Mouse (Mus musculus): ENCODE data around the gene Uckl1.

Gene Uckl1

DNA sequence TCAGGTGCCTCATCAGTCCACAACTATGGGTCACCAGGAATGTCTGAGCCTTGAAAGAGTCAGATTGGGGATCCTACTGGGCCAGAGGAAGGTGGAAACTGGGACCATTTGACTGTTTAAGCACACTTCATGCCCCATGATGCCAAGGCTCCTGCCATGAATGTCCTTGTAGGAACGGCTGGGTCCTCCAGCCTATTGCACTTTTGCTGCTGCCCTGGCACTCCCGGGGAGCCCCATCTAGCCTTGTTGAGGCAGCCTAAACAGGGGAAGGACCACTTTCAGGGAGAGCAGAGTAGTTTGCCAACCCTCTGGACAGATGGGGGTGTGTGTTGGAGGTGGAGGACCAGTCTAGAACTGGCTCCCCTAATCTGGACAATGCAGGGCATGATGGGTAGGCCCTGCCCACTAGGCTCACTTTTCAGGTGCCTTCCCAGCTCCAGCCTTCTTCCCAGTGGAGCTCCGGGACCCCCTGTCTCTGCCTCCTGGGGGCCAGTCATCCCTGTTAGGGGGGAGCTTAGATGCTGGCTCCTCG lies at the start of gene Uckl1:
Uckl1 (minus strand) TSS at position 482 of the 532 bp plus-strand sequence.
- DNase-seq = no peak

DNA sequence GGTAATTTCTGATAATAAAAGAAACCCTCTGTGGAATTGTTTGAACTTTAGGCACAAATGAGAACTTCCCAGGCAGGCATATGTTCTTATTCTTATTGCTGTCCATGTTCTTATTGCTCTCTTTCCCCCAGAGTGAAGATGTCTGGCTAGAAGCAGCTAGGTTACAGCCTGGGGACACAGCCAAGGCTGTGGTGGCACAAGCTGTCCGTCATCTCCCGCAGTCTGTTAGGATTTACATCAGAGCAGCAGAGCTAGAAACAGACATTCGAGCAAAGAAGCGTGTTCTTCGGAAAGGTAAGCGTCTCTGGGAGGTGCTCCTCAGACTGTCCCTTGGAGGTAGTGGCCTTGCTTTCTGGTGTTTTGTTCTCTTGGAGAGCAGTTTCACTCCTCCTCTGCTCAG lies 47.9 kb upstream of the Uckl1 start:
- no peak for DNase-seq

DNA sequence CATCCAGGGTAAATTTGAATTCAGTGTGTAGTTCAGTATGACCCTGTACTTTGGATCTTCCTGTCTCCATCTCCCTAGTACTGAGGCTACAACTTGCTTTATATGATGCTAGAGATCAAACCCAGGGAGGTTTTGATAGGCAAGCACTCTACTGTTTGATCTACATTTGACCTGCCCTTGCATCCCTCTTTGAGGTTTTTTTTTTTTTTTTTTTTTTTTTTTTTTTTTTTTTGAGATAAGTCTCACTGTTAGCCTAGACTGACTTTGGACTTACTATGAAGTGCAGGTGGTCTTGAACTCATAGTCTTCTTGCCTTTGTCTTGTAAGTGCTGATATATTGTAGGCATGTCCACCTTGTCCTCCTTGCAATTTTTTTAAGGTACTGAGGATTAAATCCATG lies 43.8 kb upstream of the Uckl1 start:
- DNase-seq = no peak

DNA sequence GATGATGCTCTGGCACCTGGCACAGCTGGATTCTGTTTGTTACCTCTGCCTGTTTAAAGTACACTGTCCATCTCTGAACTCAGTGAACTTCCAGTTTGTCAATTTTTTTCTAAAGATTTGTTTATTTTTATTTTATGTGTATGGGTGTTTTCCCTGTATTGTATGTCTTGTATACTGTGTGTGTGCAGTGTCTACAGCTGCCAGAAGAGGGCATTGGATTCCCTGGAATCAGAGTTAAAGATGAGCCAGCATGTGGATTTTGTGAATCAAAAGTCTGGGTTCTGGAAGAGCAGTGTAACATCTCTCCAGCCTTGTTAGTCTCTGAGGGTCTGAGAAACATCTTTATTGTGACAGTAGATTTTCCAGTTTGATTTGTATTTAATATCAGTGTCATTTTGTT lies 38.7 kb upstream of the Uckl1 start:
- DNase-seq = peak; percentile 30

DNA sequence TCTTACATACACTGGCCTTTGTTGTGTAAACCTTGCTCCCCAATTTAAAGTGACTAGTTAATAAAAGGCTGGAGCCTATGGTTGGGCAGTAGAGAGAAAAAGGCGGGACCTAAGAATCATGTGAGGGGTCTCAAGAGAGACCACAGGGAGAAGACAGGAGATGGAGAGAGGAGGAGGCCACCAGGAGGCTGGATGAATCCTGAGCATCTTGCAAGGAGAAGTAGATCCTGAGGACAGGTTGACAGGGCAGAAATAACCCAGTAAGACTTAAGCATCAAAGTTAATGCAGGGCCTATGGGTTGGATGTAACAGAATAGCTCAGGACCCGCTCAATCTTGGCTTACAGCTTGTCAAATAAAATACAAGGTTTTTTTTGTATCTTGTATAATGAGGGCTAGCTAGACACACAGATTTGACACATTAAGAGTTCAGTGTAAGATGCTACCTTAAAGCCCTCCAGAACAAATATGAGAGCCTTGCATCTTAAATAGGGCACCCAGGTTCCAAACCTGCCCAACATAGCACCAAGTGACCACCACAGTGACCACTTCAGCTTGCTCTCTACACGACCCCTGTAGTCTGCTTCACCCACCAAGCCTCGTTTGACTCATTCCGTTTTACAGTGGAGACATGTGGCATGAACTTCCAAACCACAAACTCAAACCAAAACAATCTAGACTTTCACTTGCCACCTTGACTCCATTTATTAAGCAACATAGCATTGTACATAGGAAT lies 34.2 kb upstream of the Uckl1 start:
- no peak for DNase-seq

DNA sequence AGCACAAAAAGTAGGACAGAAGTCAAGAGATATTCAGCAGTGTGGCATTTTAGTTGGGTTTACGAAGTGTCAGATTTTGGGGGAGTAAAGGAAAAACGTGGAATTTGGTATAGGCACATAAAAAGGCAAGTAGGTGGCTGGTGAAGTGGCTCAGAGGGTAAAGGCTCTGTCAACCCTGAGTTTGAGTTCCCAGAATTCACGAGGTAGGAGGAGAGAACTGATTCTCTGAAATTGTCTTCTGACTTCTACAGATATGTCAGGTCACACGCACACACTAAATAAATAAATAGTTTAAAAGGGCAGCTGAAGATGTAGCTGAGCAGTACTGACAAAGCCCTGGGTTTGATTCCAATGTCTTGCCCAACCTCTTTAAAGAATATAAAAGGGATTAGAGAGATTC lies 17.7 kb upstream of the Uckl1 start:
- no peak for DNase-seq

DNA sequence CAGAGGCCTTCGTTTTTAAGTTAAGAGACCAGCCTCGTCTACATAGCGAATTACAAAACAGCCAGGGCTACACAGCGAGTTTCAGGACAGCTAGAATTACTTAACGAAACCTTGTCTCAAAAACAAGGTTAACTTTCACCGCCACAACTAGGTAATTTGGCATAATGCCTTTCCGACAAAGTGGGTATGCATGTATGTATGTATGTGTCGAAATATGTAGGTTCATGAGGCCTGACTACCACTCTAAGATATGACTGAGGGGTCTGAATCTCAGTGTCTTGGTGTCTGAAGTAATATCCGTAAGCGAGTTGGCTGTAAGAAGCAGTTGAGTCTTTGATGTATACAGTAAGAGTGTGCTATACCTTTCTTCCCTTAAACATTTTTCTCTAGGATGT lies 17.1 kb upstream of the Uckl1 start:
- no peak for DNase-seq

DNA sequence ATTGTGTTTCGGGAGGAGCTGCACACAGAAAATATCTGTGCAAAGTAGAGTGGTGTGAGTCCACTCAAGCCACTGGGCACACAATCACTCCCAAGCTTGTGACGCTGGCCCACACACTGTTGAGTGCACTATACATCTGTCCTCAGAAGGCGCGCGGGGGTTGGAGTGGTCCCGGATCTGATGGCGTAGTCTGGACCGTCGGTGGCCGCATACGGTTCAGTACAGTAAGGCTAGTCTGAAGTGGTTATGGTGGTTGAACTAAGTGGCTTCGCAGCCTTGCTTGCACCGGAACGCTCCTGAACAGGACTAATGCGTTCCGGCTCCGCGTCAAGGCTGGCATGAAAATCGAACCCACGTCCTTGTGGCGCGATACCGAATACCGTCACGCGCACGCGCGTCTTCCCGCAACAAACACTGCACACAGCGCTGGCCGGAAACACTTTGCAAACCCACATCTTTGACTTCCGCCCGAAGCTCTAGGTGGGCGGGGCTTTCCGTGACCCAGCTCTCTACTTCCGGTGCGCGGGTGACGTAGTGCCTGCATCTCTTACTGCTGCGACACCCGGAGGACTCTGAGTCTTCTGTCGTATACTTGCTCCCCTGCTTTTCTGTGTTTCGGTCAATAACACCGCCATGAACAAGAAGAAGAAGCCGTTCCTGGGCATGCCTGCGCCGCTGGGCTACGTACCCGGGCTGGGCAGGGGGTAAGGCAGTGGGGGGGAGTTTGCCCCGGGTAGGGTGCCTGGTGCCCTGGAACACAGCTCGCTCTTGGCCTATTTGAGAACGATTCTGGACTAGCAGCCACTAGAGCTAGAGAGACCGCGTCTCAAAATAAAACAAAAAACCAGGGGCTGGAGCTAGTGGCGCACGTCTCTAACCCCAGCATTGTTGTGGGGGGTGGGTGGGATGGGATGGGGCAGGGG lies 16.4 kb upstream of the Uckl1 start:
- peak; percentile 98 for DNase-seq

DNA sequence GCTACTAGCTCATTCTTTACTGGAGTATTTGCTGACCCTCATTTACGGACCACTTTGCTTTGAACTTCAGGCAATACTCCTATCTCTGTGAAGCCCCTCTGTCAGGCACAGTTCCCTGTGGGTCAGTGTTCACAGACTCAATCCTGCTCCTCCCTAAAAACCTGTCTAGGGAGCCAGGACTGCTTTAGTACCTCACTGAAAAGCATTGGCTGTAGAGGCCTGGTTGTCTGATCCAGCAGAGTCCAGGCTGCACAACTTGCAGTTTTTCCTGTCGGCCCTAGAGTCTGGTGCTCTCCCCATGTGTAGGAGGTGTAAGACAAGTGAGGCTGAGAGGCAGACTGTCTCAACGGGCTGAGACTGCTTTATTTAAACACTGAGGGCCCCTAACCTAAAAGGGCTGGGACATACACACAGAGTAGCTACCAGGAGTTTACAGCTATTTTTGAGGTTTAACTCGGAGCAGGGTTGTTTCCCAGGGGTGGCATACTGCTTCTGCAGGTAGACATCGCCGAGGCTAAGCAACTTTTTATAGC lies 15.6 kb upstream of the Uckl1 start:
- no peak for DNase-seq

DNA sequence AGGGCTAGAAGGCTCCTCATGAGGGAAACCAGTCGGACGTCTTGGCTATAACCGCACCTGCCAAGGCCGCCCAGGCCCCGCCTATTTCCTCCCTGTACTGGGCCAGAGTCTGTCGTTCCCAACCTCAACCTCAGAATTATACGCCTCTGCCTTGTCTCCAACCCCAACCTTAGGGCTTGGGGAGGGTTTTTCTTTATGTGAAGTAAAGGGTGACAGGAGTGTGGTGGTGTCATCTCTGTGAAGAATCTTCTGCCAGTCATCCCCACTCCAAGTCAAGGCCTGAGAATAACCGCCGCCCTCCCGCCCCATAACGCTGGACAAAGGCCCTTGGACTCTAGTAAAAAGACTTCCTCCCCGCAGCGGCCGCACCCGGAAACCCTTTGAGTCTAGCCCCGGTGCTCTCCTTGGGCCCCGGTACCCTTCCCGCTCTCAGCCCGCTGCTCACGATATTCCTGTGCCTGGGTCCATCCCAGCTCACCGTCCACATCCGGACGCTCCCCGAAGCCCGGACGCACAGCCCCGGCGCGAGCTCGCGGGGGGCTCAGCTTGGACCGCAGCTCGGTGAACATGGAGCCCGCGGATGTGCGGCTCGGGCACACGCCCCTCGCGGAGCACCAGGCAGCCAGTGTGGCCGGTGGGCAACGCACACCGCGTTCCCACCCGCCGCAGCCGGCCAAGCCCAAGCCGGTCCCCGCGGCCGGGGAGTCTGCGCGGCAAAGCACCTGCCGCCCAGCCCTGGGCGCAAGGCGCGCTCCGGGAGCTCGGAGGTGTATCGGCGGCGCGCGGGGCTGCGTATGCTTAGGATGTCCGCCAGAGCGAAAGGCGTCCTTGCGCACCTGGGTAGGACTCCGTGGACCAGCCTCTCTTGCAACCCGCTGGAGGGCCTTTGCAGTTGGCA lies 14.0 kb upstream of the Uckl1 start, which contains the start of gene Samd10:
Samd10 (minus strand) TSS at position 759 of the 898 bp plus-strand sequence.
- DNase-seq = peak; percentile 72

DNA sequence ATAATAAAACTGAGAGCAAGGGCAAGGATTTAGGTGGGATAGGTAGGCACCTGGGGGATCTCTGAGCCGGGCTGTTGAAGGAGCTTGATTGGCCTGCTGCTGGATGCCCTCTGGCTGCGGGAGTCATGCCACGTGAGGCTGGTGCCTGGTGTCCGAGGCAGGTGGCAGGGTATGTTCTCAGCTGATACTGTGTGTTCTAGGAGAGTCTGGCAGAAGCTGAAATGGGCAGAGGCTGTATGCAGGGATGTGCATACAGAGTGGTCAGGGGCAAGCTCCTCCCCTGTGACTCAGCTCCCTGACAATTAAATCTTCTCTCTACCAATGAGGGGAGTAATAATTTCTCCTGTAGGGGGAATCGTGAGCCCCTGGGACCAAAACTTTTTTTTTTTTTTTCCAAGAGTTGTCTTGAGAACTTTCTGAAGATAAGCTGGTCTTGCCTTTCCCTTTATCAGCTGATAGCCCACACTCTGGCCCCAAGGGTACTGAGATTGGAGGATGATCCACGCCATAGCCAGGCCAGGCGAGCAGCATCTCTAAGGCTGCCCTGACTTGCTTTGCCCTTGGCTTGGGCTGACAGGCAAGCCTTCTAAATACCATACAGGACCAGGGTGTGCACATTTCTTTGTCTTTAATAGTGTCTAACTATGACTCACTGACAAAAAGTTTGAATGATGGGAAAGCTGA lies 12.8 kb upstream of the Uckl1 start:
- DNase-seq = peak; percentile 60

DNA sequence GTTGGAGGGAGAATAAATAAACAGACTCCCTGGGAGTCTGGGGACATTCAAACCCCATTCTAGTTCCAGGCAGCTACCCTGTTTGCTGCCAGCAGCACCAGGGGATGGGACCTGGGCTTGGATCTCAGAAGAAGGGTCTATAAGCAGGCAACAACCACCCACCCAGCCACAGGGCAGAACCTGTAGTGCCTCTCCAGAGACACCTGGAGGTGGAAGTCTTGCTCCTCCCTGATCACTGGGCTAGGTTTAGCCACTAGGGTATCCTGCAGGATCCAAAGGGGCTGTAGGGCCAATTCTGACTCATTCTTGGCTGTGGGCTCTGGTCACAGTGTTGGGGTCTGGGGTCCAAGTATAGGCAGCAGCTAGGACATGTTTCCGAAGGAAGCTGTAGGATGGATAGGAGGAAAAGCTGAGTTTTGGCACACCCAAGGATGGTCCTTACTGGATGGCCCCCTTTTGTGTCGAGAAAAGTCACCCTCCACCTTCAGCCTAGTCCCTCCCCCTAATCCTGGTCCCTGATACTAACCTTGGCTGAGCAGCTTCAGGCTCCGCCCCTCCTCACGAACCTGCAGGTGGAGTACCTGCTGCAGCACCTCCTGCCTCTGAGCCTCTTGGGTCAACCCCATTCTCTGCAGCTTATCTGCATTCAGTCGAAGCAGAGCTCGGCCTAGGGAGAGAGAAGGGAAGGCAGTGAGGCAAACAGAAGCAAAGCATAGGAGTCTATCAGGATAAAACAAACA lies 11.7 kb upstream of the Uckl1 start:
- no peak for DNase-seq

DNA sequence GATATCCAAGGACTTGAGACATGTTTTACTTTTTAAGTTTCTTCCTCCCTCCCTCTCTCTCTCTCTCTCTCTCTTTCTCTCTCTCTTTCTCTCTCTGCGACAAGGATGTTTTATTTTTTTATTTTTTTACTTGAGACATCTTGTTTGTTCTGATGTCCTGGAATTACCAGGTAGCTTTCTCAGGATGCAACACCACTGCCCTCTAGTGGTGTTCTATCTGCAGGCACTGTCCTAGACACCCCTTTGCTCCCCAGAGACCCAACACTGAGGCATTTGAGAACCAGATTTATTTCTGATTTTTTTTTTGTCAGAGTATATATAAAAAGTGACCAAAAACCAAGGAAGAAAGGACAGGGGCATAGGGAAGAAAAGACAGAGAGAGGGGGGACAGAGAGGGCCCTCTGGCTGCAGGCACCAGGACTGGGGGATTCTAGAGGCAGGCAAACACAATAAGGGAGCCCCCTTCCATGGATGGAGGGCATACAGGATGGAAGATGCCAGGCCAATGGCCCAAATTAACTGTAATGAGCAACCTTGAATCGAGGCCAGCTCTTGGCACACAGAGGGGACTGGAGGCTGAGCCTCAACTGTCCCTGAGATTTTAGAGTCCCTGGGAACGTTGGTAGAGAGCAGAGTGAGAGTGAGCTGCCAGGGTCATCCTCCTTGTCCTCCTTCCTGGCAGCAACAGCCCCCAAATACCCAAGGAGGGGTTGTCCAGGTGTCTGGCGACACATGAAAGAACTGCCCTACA lies 10.4 kb upstream of the Uckl1 start:
- DNase-seq = peak; percentile 64

DNA sequence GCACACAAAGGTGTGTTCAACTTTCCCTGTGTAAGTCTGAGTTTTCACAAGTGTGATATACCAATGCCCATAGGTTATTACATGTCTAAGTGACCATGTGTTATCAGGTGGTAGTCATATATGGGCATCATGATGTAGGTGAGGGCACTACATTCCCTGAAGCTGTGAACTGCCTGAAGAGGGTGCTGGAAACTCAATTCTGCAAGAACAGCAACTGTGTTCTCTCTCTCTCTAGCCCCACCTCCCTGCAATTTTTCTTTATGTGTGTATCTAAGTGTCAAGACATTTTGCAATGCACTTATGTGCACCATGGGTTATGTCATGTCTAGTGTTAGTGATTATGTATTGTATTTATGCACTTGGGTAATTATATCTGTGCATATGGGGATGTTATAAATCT lies 9.2 kb upstream of the Uckl1 start:
- DNase-seq = no peak

DNA sequence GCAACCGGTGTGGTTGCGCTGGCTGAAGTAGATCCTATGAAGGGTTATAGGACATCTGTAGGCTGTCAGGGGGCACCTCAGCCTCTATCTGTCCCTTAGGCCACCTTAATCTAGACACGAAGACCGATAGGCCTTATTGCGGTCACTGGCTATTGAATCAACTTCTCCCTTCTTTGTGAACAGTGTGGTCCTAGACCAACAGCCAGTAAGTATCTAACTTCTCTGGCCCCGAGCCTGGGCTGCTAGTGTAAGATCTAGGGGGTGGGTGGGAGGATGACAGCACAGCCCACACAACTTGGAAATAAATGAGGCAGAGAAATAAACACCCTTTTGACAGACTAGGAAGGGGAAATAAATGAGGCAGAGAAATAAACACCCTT lies 8.3 kb upstream of the Uckl1 start:
- no peak for DNase-seq

DNA sequence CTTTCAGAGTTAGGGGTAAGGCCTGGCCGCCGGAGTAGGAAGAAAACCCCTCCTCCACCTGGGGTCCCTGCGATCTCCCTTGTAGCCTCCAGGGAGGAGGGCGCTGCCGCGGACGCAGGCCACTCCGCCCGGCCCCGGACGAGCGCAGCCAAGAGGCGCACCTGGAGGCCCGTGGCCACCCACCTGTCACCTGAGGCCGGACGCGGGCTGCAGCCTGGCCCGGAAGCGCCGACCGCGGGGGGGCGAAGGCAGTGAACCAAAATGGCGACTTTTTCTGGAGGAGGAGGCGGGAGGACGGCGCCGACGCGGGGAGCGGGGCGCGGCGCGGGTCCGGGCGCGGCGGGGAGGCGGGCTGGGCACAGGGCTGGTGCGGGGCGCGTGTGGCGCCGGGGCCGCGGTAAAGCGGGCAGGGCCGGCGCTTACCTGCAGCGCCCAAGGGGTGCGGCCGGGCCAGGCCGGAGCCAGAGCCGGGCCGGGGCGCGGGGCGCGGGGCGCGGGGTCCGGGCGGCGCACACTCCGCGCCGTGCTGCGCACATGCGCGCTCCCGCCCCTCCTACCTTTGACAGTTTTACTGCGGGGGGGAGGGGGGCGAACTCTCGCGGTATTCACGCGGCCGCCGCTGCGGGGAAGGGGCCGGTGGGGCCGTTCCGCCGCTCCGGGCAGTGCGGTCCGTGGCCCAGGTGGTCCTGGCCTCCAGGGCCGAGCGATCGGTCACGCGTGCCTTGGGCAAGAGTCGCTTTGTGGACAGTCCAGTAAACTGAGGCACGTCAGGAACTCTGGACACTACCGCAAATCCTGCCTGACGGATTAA lies 7.7 kb upstream of the Uckl1 start, which contains the start of gene Zfp512b:
Zfp512b (minus strand) TSS at position 573 of the 811 bp plus-strand sequence.
- peak; percentile 81 for DNase-seq

DNA sequence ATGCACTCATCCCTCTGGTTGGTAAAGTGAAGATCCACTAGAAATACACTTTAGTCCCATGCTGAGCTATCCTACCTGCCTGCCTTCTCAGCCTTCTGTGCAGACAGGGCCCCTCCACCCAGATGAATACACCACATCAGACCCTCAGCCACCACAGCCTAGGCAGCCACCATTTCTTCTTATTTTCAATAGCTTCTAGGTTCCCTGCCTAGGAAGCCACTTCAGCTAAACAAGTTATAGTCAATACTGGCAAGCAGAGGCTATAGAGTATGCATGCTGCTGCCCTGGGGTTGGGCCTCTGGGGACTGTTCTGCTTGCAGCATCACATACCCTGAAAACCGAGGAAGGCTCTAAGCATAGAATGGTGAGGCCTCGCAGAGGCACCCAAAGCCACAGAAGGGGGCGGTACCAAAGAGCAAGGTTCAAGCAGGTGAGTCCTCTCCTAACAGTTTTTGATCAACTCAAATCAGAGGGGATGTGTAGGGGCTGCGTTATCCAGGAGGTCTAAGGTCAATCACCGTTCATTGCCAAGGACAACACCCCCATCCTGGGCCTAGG lies 6.9 kb upstream of the Uckl1 start, which contains the start of gene Prpf6:
Prpf6 (plus strand) TSS at position 341 of the 558 bp plus-strand sequence.
- no peak for DNase-seq

DNA sequence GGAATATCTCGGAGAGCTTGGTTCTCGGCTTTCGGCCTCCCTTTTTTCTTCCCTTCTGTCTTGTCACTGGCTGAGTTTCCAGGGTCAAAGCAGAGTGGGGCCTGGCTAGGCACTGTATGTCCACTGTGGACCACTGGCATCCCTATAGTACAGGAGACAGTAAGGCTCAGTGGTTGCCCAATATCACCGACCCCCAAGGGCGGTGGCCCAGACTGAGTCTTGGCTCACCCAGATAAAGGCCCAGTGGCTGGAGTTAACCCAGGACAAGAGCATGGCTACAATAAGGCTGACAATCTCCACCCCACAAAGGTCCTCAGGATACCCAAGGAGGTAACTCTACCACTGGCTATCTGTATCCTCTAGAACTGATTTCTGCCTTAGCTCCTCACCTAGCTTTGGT lies 5.8 kb upstream of the Uckl1 start:
- no peak for DNase-seq

DNA sequence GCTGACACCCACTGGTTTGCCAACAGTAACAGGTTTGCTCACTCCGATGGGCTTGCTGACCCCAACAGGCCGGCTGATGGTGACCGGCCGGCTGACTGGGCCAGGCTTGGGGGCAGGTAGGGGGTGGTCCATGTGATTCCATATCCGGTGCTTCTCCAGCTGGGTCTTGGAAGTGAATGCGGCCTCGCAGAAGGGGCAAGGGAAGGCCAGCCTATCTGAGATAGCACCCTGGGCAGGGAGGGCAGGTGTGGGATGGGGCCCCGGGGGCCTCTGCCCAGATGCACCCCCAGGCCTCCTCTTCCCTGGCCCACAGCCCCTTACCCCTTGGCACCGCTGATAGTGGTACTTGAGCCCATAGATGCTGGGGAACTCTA lies 5.0 kb upstream of the Uckl1 start:
- no peak for DNase-seq
